8 mouse cellular contexts compared by ENCODE assay signal in genomic region chr3:137981382-137981750, GRCm38 (mm10). TPM values are rescaled to one million over a fixed set of nuclear protein-coding genes. Genes with fewer than 3 reads are reported as not detected.
DNase-seq lines count a peak whose midpoint lies in the region; ATAC-seq and TF ChIP-seq lines count a peak whose summit lies in the region.

Gene Dapp1 (minus strand): TSS chr3:137981545.

- CTCF ChIA-PET in Patski (lab: Charles Lee): interaction anchor here (1.6 to 6.1 kb wide), 4 partner anchors 9 to 164 kb away, joined by 6 to 34 read pairs (median 9); partner anchors contain the start of gene Mttp

- no peaks in the 10 kb centered on the region for H3K36me3 ChIP-seq in intestine, embryonic 16.5 days (ENCODE audit: control insufficient read depth, insufficient read depth, low read length)
- no peaks in the 10 kb centered on the region for H3K36me3 ChIP-seq in limb, embryonic 13.5 days
- H3K36me3 ChIP-seq in midbrain, embryonic 13.5 days: no peaks in the 10 kb centered on the region

- ATAC-seq in Patski: peak; percentile 54
- ATAC-seq in granulocyte monocyte progenitor cell, adult 5-6 weeks (replicated peaks; ENCODE audit: poor library complexity, severe bottlenecking): peak; percentile 93
- ATAC-seq in intestine, embryonic 16.5 days: peak; percentile 83
- ATAC-seq in limb, embryonic 13.5 days (ENCODE audit: low FRiP score, low read depth): peak; percentile 70; the same call in 1 of the 2 replicates
- ATAC-seq in midbrain, embryonic 13.5 days: peak; percentile 19; the same call in 1 of the 2 replicates

- H3K27me3 ChIP-seq in Patski: no peaks in the 10 kb centered on the region
- no peaks in the 10 kb centered on the region for H3K27me3 ChIP-seq in intestine, embryonic 16.5 days (replicated peaks; ENCODE audit: control insufficient read depth, insufficient read depth, low read length)
- H3K27me3 ChIP-seq in limb, embryonic 13.5 days: no peaks in the 10 kb centered on the region
- H3K27me3 ChIP-seq in midbrain, embryonic 13.5 days: peaks cover 7% of the 10 kb centered on the region

- peak within 1 kb of the TSS; percentile 69 for H3K9ac ChIP-seq in intestine, embryonic 16.5 days (ENCODE audit: low read depth, low read length)
- H3K9ac ChIP-seq in limb, embryonic 13.5 days: peak within 1 kb of the TSS; percentile 70
- H3K9ac ChIP-seq in midbrain, embryonic 13.5 days (replicated peaks): no peak within 1 kb of the TSS

- no peaks in the 10 kb centered on the region for H3K9me3 ChIP-seq in intestine, embryonic 16.5 days (ENCODE audit: control insufficient read depth, low read length)
- H3K9me3 ChIP-seq in limb, embryonic 13.5 days: no peaks in the 10 kb centered on the region
- H3K9me3 ChIP-seq in midbrain, embryonic 13.5 days: no peaks in the 10 kb centered on the region

- DNase-seq in Patski (ENCODE audit: low read depth, low spot score): no peak
- DNase-seq in embryo, embryonic 11 days: peak; percentile 69
- peak; percentile 73 to 79 for DNase-seq in spleen, adult 18-20 months
- no peak for DNase-seq in cerebellum, adult 9-11 months

- TF ChIP-seq CTCF in Patski (IDR thresholded peaks at IDR 0.05): no peak

- peak within 1 kb of the TSS; percentile 65 for H3K4me2 ChIP-seq in intestine, embryonic 16.5 days (ENCODE audit: low read depth, low read length)
- H3K4me2 ChIP-seq in limb, embryonic 13.5 days (replicated peaks): peak within 1 kb of the TSS; percentile 73
- H3K4me2 ChIP-seq in midbrain, embryonic 13.5 days (replicated peaks): peak within 1 kb of the TSS; percentile 37

- H3K27ac ChIP-seq in intestine, embryonic 16.5 days (ENCODE audit: low read length): peak within 1 kb of the TSS; percentile 90
- H3K27ac ChIP-seq in limb, embryonic 13.5 days: peak within 1 kb of the TSS; percentile 48; the same call in 1 of the 2 replicates
- H3K27ac ChIP-seq in midbrain, embryonic 13.5 days: no peak within 1 kb of the TSS

- in situ Hi-C loops in Patski (cut with MboI; ENCODE audit: low pct_unique_long_range_greater_than_20kb): loop anchor here (25.0 kb wide), 1 partner anchor 456 kb away; the partner anchor contains the start of gene Adh5

- 8% methylated on average over 10 of the region's 10 CpGs for WGBS in intestine, embryonic 16.5 days
- 7% methylated on average over 10 of the region's 10 CpGs for WGBS in limb, embryonic 13.5 days
- WGBS in midbrain, embryonic 13.5 days: 19% methylated on average over 10 of the region's 10 CpGs

- POLR2A ChIA-PET in Patski (lab: Charles Lee): no interaction called here

- H3K4me3 ChIP-seq in intestine, embryonic 16.5 days (ENCODE audit: low read length): peak within 1 kb of the TSS; percentile 58
- H3K4me3 ChIP-seq in limb, embryonic 13.5 days: peak within 1 kb of the TSS; percentile 48
- no peak within 1 kb of the TSS; the same call in 1 of the 2 replicates for H3K4me3 ChIP-seq in midbrain, embryonic 13.5 days (replicated peaks)

- peaks cover 7% of the 10 kb centered on the region; the same call in 1 of the 2 replicates for H3K4me1 ChIP-seq in intestine, embryonic 16.5 days (ENCODE audit: control insufficient read depth, insufficient read depth, low read length)
- H3K4me1 ChIP-seq in limb, embryonic 13.5 days: peaks cover 23% of the 10 kb centered on the region
- peaks cover 21% of the 10 kb centered on the region for H3K4me1 ChIP-seq in midbrain, embryonic 13.5 days (replicated peaks)

RNA-seq across cellular contexts. Expression of gene Dapp1, which starts in this region (rescaled TPM):
- 4.0 TPM for polyA plus RNA-seq in Patski (2021)
- total RNA-seq in granulocyte monocyte progenitor cell, adult 5-6 weeks (2014; fragmentation: Nextera tagmentation): 116 and 120 TPM in 2 replicates
- 125 and 126 TPM in 2 replicates for total RNA-seq in granulocyte monocyte progenitor cell, adult 5-6 weeks (2017)
- polyA plus RNA-seq in intestine, embryonic 16.5 days (2015; fragmentation: Nextera tagmentation; extraction: Ambion mirVana): 35.8 and 41.6 TPM in 2 replicates
- polyA plus RNA-seq in limb, embryonic 13.5 days (2015; fragmentation: Nextera tagmentation; extraction: Ambion mirVana): 3.4 TPM in 2 replicates
- 0.67 and 1.2 TPM in 2 replicates for polyA plus RNA-seq in midbrain, embryonic 13.5 days (2015; fragmentation: Nextera tagmentation; extraction: Ambion mirVana)

Comparison
In these comparisons a context has a peak if more than half of its experiments do, and no peak if none do; other contexts are left out.
1. ATAC-seq: peak in every context shown above with its lines; median percentile 93 in granulocyte monocyte progenitor cell, adult 5-6 weeks; 83 in intestine, embryonic 16.5 days; 70 in limb, embryonic 13.5 days; 54 in Patski; 19 in midbrain, embryonic 13.5 days.
2. DNase-seq: peak in embryo, embryonic 11 days (single experiment) and spleen, adult 18-20 months (2 of 2); none in Patski (single experiment) and cerebellum, adult 9-11 months (single experiment).
3. Peak in every context shown above with its lines, with median percentiles within 50 percentile points of each other: H3K4me2 ChIP-seq.